Mouse (Mus musculus) cerebellum, adult 2 months (tissue): ENCODE measurements at regions not wholly inside any gene's neighbourhood (a gene's known extent, or its start where the extent isn't known, plus 50 kb on each side); places are given as distances from the start of the nearest gene placed in this dataset.

ENCODE experiments used
- CTCF ChIP-seq: fragments of 200-500 bp; IDR thresholded peaks from 2 replicates; pipeline ENCODE4 v1.5.1; 2011; ENCODE audit warnings: low read depth, mild to moderate bottlenecking, control low read depth, low read length, moderate library complexity, borderline replicate concordance; ENCODE audit not compliant: insufficient read depth
- POLR2A ChIP-seq: fragments of 200-500 bp; IDR thresholded peaks from 2 replicates; pipeline ENCODE4 v1.6.1; 2011; ENCODE audit warnings: low read length, control low read depth, borderline replicate concordance; ENCODE audit not compliant: insufficient read depth

DNA sequence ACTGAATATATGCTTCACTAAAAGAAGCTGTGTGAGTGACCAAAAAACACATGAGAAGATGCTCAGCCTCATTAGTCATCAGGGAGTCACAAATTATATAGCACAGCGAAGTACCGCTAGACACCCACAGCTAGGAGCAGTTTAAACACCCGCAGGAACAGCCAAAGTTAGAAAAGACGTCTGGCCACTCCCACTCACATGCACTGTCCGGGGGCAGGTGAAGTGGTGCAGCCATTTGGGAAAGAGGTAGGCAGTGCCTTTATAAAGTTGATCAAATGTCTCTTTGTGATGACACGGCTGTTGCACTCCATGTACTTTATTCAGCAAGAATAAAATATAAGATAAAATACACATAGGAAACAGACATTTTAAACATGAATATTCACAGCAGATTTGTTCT is 129.1 kb upstream of the Frmd6 start:
- TF ChIP-seq CTCF (no peak), POLR2A (no peak)
